Mouse (Mus musculus) midbrain, embryonic 14.5 days (tissue): Measurements from ENCODE around the gene Dscaml1. TPM values are rescaled to one million over a fixed set of nuclear protein-coding genes. Genes with fewer than 3 reads are reported as not detected.

ENCODE experiments used
- ATAC-seq: fragments of 200-750 bp; cut with Nextera tagmentation; 2 replicates; pipeline ENCODE4 v1.8.0; 2017; ENCODE audit warnings: moderate number of reproducible peaks, moderate library complexity; ENCODE audit not compliant: low FRiP score, low TSS enrichment
- DNase-seq: peaks from one replicate; pipeline ENCODE4 v3.0.0-alpha.2; 2015
- H3K27ac ChIP-seq: fragments of 300-500 bp; sonication (generic); replicated peaks from 2 replicates; pipeline ENCODE4 v1.5.1; 2014; ENCODE audit warnings: mild to moderate bottlenecking, low read depth, low read length, moderate library complexity
- H3K27me3 ChIP-seq: fragments of 300-500 bp; sonication (generic); 2 replicates; pipeline ENCODE4 v1.6.1; 2014; ENCODE audit warnings: low read length, control low read depth, mixed read lengths; ENCODE audit not compliant: control insufficient read depth, insufficient read depth
- H3K36me3 ChIP-seq: fragments of 300-500 bp; sonication (generic); 2 replicates; pipeline ENCODE4 v1.6.1; 2014; ENCODE audit warnings: low read length, control low read depth; ENCODE audit not compliant: control insufficient read depth, insufficient read depth
- H3K4me1 ChIP-seq: fragments of 300-500 bp; sonication (generic); 2 replicates; pipeline ENCODE4 v1.6.1; 2014; ENCODE audit warnings: mild to moderate bottlenecking, antibody characterized with exemption, low read length, control low read depth; ENCODE audit not compliant: control insufficient read depth, insufficient read depth
- H3K4me2 ChIP-seq: fragments of 300-500 bp; sonication (generic); 2 replicates; pipeline ENCODE4 v1.6.1; 2014; ENCODE audit warnings: mild to moderate bottlenecking, low read length, moderate library complexity
- H3K4me3 ChIP-seq: fragments of 300-500 bp; sonication (generic); replicated peaks from 2 replicates; pipeline ENCODE4 v1.5.1; 2014; ENCODE audit warnings: low read depth, low read length
- H3K9ac ChIP-seq: fragments of 300-500 bp; sonication (generic); replicated peaks from 2 replicates; pipeline ENCODE4 v1.6.1; 2014; ENCODE audit warnings: mild to moderate bottlenecking, low read length, moderate library complexity
- H3K9me3 ChIP-seq: fragments of 300-500 bp; sonication (generic); 2 replicates; pipeline ENCODE4 v1.6.1; 2016; ENCODE audit warnings: low read length, control low read depth, mixed read lengths; ENCODE audit not compliant: control insufficient read depth
- WGBS: fragments of 180-500 bp; shearing (Covaris S2); extraction: QIAGEN DNeasy Blood & Tissue Kit; methylation state at CpG from one replicate; pipeline ENCODE4 v1.1.7; 2014; 5-methylcytosine and 5-hydroxymethylcytosine counted together
- polyA plus RNA-seq: library from polyadenylated mRNA; unstranded; fragments of >200 nt; fragmentation: Nextera tagmentation; extraction: Ambion mirVana; gene quantifications from 2 replicates; pipeline ENCODE4 v1.2.1, GENCODE M21; 2014

Gene Dscaml1
- polyA plus RNA-seq, 1 experiment from 2014 or later = 14.8 TPM

- peak; percentile 72 for ATAC-seq
Observed at GRCm38 (mm10) chr9:45663386-45664315, 237.2 kb downstream of the Dscaml1 start.

GRCm38 (mm10) chr9:45664326-45664725 lies 237.9 kb downstream of the Dscaml1 start:
- Histone ChIP-seq H3K27ac (peak overlapping the region; percentile 93), H3K27me3 (no peaks in the 10 kb centered on the region), H3K4me3 (no peak overlapping the region), H3K4me1 (peaks cover 45% of the 10 kb centered on the region), H3K9ac (peak overlapping the region; percentile 31), H3K4me2 (peak overlapping the region; percentile 17; the same call in 1 of the 2 replicates), H3K36me3 (no peaks in the 10 kb centered on the region), H3K9me3 (no peaks in the 10 kb centered on the region)
- WGBS = 25% methylated on average over 6 of the region's 6 CpGs
- DNase-seq (peak; percentile 62), ATAC-seq (no peak)

More at GRCm38 (mm10) chr9:45663386-45664315, 237.2 kb downstream of the Dscaml1 start:
- no peaks in the 10 kb centered on the region for H3K9me3 ChIP-seq
- H3K4me1 ChIP-seq = peaks cover 46% of the 10 kb centered on the region
- no peaks in the 10 kb centered on the region for H3K27me3 ChIP-seq
- no peaks in the 10 kb centered on the region for H3K36me3 ChIP-seq
- peak overlapping the region; percentile 93 for H3K27ac ChIP-seq
- DNase-seq = peak; percentile 88
- H3K9ac ChIP-seq = peak overlapping the region; percentile 2; the same call in 1 of the 2 replicates
- peak overlapping the region; percentile 17; the same call in 1 of the 2 replicates for H3K4me2 ChIP-seq
- 15% methylated on average over 16 of the region's 16 CpGs for WGBS
- no peak overlapping the region for H3K4me3 ChIP-seq

GRCm38 (mm10) chr9:45664871-45665394 lies 238.5 kb downstream of the Dscaml1 start:
- DNase-seq (peak; percentile 89), ATAC-seq (peak; percentile 76)
- Histone ChIP-seq H3K4me1 (peaks cover 45% of the 10 kb centered on the region), H3K27me3 (no peaks in the 10 kb centered on the region), H3K9me3 (no peaks in the 10 kb centered on the region), H3K4me3 (no peak overlapping the region), H3K4me2 (no peak overlapping the region), H3K27ac (peak overlapping the region; percentile 93), H3K36me3 (no peaks in the 10 kb centered on the region), H3K9ac (peak overlapping the region; percentile 31)
- 5% methylated on average over 15 of the region's 15 CpGs for WGBS

DNA sequence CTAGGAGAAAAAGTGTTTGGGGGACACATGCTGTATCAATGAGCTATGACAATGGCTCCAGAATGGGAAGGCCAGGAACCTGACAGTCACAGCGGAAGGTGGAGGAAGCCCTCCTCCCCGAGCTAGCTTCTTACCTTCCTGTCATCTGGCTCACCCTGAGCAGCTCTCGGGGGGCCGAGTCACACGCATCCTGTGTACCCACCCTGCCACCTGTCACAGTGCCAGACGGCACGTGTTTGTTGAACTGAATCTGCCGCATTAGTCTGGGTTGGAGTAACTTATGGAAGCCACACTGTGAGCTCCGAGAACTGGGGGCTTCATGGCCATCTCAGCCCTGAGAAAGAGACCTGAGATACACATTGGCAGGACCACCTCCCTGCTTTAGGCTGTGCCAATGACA lies 249.5 kb downstream of the Dscaml1 start:
- Histone ChIP-seq H3K9ac (peak overlapping the region; percentile 31; the same call in 1 of the 2 replicates), H3K27me3 (no peaks in the 10 kb centered on the region), H3K36me3 (no peaks in the 10 kb centered on the region), H3K4me2 (0 out of 2 replicates have a peak overlapping the region, but pooled peaks have one; percentile 11), H3K27ac (peak overlapping the region; percentile 92), H3K4me3 (no peak overlapping the region), H3K9me3 (no peaks in the 10 kb centered on the region), H3K4me1 (peaks cover 53% of the 10 kb centered on the region)
- ATAC-seq (no peak), DNase-seq (peak; percentile 26)
- 67% methylated on average over 9 of the region's 9 CpGs for WGBS

- Histone ChIP-seq H3K4me1 (peaks cover 52% of the 10 kb centered on the region), H3K27ac (peak overlapping the region; percentile 92), H3K9ac (peak overlapping the region; percentile 21; the same call in 1 of the 2 replicates), H3K27me3 (no peaks in the 10 kb centered on the region), H3K4me2 (peak overlapping the region; percentile 21; the same call in 1 of the 2 replicates), H3K36me3 (no peaks in the 10 kb centered on the region), H3K4me3 (no peak overlapping the region), H3K9me3 (no peaks in the 10 kb centered on the region)
- 7% methylated on average over 8 of the region's 8 CpGs for WGBS
- DNase-seq (peak; percentile 87), ATAC-seq (peak; percentile 62)
Observed at GRCm38 (mm10) chr9:45676578-45676977, 250.2 kb downstream of the Dscaml1 start.

DNA sequence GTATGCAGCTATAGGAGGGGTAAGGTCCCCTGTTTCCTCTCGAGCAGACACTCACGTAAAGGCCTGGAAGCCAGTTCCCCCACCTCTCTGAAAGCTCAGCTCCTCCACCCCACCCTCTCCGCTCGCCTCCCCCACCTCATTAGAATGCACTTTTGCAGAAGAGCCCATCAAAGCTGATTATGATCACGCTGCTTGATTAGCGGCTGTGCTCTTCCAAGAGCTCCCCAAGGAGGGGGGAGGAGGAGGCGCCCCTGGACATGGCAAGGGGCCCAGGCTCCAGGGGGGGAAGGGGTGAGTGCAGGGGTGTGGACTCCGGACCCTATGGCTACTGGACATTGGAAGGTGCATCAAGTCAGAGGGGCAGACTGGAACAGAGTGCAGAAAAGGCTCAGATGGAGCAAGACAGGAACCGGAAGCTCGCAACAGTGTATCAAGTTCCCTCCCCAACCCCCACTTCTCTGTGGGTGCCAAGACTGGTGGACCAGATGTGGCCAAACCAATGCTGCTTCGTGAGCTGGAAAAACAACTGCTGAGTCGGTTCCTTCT lies 250.9 kb downstream of the Dscaml1 start:
- no peak overlapping the region for H3K9ac ChIP-seq
- H3K4me1 ChIP-seq = peaks cover 47% of the 10 kb centered on the region

DNA sequence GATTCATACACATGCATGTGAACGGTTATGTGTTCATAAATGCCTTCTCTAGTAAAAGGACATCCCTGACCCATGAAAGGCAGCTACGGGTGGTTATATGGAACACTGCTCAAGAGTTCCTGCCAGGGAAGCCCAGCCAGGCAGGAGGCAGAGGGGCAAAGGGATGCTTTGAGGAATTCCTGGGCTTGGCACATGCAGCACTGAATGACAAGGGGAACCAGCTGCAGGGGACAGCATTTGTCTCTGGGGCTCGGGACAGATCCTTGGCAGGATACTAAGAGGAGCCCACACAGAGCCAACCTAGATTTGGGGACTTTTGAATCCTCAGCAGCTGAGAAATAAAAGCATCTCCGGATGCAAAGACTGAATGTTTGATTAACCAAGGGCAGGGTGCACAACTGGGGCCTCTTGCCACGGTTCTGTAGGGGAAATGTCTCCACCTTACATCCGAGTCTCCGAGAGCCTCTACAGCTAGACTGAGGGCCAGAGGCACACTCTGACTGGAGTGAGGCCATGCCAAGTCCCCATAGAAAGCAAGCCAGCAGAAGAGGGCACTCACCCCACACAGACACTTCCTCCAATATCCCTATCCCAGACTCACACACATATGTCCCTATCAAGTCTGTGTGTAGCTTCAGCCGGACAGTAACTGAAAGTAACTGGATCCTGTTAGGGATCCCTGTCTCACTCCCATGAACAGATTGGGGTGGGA lies 251.7 kb downstream of the Dscaml1 start:
- H3K27ac ChIP-seq = peak overlapping the region; percentile 92
- WGBS = 55% methylated on average over 8 of the region's 8 CpGs
- no peak overlapping the region for H3K4me2 ChIP-seq
- ATAC-seq (no peak), DNase-seq (peak; percentile 37)
- H3K36me3 ChIP-seq = no peaks in the 10 kb centered on the region
- H3K27me3 ChIP-seq = no peaks in the 10 kb centered on the region
- H3K4me3 ChIP-seq = no peak overlapping the region
- H3K9me3 ChIP-seq = no peaks in the 10 kb centered on the region
- H3K9ac ChIP-seq = no peak overlapping the region
- peaks cover 44% of the 10 kb centered on the region for H3K4me1 ChIP-seq

More for the DNA sequence above, 250.9 kb downstream of the Dscaml1 start:
- ATAC-seq = peak; percentile 68
- no peak overlapping the region for H3K4me2 ChIP-seq
- H3K27ac ChIP-seq = peak overlapping the region; percentile 92
- H3K27me3 ChIP-seq = no peaks in the 10 kb centered on the region
- 10% methylated on average over 12 of the region's 12 CpGs for WGBS
- no peak overlapping the region for H3K4me3 ChIP-seq
- H3K36me3 ChIP-seq = no peaks in the 10 kb centered on the region
- peak; percentile 80 for DNase-seq
- no peaks in the 10 kb centered on the region for H3K9me3 ChIP-seq

GRCm38 (mm10) chr9:45678664-45679026 lies 252.2 kb downstream of the Dscaml1 start:
- Histone ChIP-seq H3K4me2 (no peak overlapping the region), H3K9me3 (no peaks in the 10 kb centered on the region), H3K36me3 (no peaks in the 10 kb centered on the region; the same call in 1 of the 2 replicates), H3K27ac (peak overlapping the region; percentile 92), H3K4me3 (no peak overlapping the region), H3K4me1 (peaks cover 44% of the 10 kb centered on the region), H3K9ac (no peak overlapping the region), H3K27me3 (no peaks in the 10 kb centered on the region)
- DNase-seq (peak; percentile 21), ATAC-seq (no peak)
- WGBS = 70% methylated on average over 4 of the region's 4 CpGs
